Mouse (Mus musculus) mesoderm, embryonic 11.5 days (tissue): Measurements from ENCODE around the gene Plcg2.

ENCODE experiments used
- DNase-seq: peaks from one replicate; pipeline ENCODE4 v3.0.0-alpha.2; 2012; ENCODE audit warnings: low read depth, low spot score

Gene Plcg2

DNA sequence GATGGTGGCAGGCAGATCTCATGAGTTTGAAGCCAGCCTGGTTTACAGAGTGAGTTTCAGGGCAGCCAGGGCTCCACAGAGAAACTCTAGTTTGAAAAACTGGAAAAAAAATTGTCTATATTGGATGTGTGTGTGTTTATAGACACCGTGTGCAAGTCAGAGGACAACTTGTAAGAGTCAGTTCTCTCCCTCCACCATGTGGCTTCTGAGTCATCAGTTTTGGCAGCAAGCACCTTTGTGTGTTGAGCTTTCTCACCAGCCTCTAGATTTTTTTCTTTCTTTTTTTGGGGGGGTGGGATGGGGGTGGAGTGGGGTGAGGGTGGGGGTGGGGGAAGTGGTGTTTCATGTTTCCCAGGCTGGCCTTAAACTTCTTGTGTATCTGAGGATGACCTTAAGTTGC is 12.8 kb upstream of the Plcg2 start:
- no peak for DNase-seq

GRCm38 (mm10) chr8:117488246-117489005 is 9.7 kb upstream of the Plcg2 start:
- DNase-seq: no peak

GRCm38 (mm10) chr8:117493543-117493942 is 4.5 kb upstream of the Plcg2 start:
- DNase-seq: no peak

DNA sequence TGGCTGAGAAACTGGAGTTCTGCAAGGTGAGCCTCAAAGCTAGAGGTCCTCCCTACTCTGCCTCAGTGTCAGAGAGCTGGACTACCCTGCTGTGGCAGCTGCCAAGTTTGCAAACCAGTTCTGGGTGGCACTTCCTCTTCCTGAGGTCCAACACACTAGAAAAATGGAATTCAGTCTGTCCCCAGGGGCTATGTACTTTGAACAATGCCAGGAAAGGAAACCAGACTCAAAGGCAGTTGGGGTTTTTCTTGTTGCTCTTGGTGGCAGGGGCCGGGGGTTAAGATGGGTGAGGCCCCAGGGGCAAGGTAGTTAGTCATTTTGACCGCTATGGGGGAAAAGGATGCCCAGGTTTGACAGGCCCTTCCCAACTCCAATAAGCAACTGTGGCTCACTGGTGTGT is 3.2 kb upstream of the Plcg2 start:
- no peak for DNase-seq

DNA sequence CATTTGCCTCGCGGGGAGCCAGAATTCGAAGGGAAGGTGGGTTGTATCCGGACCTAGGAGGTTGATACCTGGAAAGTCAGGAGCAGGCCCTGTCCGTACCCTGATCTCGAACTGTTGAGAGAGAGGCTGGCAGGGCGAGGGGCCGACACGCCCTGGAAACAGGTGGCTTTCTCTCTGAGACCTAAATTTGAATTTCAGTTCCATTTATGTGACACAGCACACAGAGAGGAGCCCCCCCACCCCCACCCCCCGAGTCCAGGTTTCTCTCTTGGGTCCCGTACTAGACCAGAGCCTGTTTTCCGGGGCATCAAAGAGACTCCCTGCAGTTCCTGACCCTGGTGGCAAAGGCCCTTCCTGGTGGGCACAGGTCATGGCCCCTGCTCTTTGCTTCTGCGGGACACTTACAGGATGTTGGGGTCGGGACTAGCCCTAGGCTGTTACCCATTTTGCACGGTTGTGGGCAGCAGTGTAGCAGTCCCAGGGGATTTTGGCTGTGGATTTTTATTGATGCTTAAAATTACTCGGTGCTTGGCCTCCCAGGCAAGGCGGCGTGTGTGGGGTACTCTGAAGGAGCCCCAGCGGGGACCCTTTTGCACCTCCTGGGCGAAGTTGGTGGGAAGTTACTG is 937 bp downstream of the Plcg2 start:
- peak; percentile 51 for DNase-seq

- no peak for DNase-seq
Observed at GRCm38 (mm10) chr8:117500232-117500823, 2.2 kb downstream of the Plcg2 start.

GRCm38 (mm10) chr8:117501323-117501722 is 3.2 kb downstream of the Plcg2 start:
- no peak for DNase-seq

DNA sequence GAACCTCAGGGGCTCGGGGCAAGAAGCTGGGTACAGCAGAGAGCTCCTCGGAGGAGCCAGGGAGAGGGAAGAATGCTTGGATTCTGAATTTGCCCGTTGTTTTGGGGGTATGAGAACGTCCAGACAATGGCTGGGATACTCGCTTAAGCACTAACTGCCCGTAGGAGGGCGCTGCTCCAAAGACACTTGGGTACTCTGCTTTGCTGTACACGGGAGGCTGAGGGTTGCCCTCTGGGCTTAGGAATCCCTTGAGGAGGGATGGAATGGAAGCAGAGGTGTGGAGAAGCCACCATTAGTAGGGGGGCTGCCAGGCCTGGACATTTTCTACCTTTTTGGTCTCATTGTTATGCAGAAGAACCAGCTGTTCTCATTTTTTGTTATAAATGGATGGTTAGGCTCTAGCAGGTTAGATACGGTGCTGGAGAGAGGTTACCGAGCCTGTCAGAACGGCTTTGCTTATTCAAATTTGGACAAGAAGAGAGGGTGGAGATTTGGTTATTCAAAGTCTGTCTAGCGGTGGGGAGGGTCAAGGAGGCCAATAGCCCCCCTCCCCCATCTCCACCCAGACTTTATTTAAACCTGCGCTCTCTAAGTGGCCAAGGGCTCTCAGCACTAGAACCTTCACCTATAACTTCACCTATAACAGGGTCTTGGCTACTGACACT is 5.4 kb downstream of the Plcg2 start:
- no peak for DNase-seq

DNA sequence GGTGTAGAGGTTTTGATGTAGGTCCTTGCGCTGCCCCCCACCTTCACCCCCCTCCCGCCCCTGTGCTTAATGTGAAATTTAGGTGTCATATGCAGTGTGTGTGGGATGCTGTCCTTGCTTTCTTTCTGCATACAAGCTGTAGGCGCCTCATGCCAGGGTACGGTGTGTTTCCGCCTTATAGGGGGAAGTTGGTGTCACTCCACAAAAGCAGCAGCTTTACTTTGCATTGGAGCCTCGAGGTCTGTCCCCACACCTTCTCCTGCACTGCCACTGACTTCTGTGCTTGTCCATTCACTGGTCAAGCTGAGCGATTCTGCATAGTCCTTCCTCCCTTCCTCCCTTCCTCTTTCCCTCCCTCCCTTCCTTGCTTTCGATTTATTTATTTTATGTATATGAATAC is 9.6 kb downstream of the Plcg2 start:
- no peak for DNase-seq

GRCm38 (mm10) chr8:117516876-117517565 is 18.9 kb downstream of the Plcg2 start:
- DNase-seq: no peak

GRCm38 (mm10) chr8:117517861-117518260 is 19.8 kb downstream of the Plcg2 start:
- DNase-seq: no peak

- no peak for DNase-seq
Observed at GRCm38 (mm10) chr8:117518873-117519272, 20.8 kb downstream of the Plcg2 start.

- DNase-seq: no peak
Observed at GRCm38 (mm10) chr8:117526185-117526584, 28.1 kb downstream of the Plcg2 start.

DNA sequence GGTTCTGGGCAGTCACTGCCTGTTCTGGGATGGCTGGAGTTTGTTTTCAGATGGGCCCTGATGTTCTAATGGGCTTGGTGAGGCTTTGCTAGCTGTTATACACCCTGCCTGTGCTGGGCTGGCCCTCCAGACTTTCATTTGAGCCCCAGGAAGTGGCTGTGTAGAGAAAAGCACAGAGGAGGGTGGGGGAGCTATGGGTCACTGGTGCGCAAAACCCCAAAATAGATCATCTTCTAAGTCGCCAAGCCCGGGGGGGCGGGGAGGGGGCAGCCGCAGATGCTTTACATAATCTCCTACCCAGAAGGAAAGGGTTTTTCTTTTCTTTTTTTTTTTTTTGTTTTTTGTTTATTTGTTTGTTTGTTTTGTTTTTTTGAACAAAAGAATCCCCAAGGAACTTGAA is 29.9 kb downstream of the Plcg2 start:
- no peak for DNase-seq

DNA sequence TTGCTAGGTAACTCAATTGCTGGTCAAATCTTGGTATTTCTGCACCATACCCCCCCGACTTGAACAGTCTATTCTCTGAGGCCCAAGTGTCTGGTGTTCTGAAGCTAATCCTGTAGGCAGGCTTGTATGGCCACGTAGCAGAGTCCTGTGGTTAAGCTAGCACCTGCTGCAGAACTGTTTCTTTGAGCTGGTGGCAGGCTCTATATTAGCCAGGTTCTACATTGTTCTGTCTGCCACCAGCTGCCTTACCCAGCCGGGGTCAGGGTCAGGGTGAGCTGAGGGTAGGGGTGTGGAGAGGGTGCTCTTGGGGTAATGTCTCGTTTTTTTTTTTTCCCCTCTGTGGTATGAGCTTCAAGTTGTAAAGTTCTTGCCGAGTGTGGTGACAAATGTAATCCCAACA is 31.1 kb downstream of the Plcg2 start:
- DNase-seq: no peak

DNA sequence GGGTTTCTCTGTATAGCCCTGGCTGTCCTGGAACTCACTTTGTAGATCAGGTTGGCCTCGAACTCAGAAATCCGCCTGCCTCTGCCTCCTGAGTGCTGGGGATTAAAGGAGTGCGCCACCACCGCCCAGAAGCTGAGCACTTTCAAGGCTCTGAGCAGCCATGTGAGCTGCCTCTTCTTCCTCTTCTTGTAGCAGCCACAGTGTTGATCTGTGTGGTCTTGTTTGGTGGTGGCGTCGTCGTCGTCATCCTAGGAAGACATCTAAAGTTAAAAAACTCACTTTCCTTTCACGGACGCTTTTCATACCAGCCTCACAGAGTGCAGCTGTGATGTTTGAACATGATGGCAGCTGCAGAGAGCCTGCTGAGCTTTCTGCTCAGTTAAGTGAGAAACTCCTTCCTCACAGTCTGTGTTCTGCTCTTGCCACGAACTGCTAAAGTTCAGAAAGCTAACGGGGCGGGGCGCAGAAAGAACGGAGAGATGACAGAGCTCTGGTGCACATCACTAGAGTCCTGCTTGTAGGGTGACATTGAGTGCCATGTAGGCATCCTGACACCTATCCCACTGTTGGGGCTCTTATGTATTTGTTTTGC is 34.4 kb downstream of the Plcg2 start:
- no peak for DNase-seq

GRCm38 (mm10) chr8:117536862-117537261 is 38.8 kb downstream of the Plcg2 start:
- no peak for DNase-seq

GRCm38 (mm10) chr8:117537751-117538150 is 39.7 kb downstream of the Plcg2 start:
- DNase-seq: no peak

- no peak for DNase-seq
Observed at GRCm38 (mm10) chr8:117542951-117543350, 44.9 kb downstream of the Plcg2 start.

GRCm38 (mm10) chr8:117543789-117544188 is 45.7 kb downstream of the Plcg2 start:
- DNase-seq: no peak

- DNase-seq: no peak
Observed at GRCm38 (mm10) chr8:117545043-117545442, 47.0 kb downstream of the Plcg2 start.
